Mouse (Mus musculus): ENCODE data around the gene Klhl31. TPM values are rescaled to one million over a fixed set of nuclear protein-coding genes. Genes with fewer than 3 reads are reported as not detected.
A peak's percentile ranks its signal among the peaks of the same experiment; 100 is the strongest.

The Klhl31 gene
- polyA plus RNA-seq, 1 experiment from 2014 or later: 35.8 TPM

- H3K4me1 ChIP-seq: no peaks in the 10 kb centered on the region
- peaks cover 5% of the 10 kb centered on the region for H3K9me3 ChIP-seq
- H3K36me3 ChIP-seq: no peaks in the 10 kb centered on the region
- no peak overlapping the region for H3K4me3 ChIP-seq
- H3K27me3 ChIP-seq (ENCODE audit: insufficient read depth, poor library complexity, severe bottlenecking): no peaks in the 10 kb centered on the region
- peak; percentile 17 for DNase-seq (ENCODE audit: low spot score)
- WGBS: 87% methylated on average over 2 of the region's 2 CpGs
- no peak overlapping the region for H3K27ac ChIP-seq
These were observed 37.7 kb downstream of the Klhl31 start for GRCm38 (mm10) chr9:77673986-77674385.

- Histone ChIP-seq H3K27ac (no peak overlapping the region), H3K36me3 (no peaks in the 10 kb centered on the region), H3K27me3 (ENCODE audit: insufficient read depth, poor library complexity, severe bottlenecking) (no peaks in the 10 kb centered on the region), H3K4me1 (no peaks in the 10 kb centered on the region), H3K9me3 (no peaks in the 10 kb centered on the region), H3K4me3 (no peak overlapping the region)
- no peak for DNase-seq (ENCODE audit: low spot score)
- 79% methylated on average over 4 of the region's 4 CpGs for WGBS
These were observed 48.6 kb downstream of the Klhl31 start for GRCm38 (mm10) chr9:77684938-77685337.

- no peaks in the 10 kb centered on the region for H3K36me3 ChIP-seq
- no peak overlapping the region for H3K27ac ChIP-seq
- no peak for DNase-seq (ENCODE audit: low spot score)
- H3K4me3 ChIP-seq: no peak overlapping the region
- no peaks in the 10 kb centered on the region for H3K4me1 ChIP-seq
- H3K9me3 ChIP-seq: no peaks in the 10 kb centered on the region
- no peaks in the 10 kb centered on the region for H3K27me3 ChIP-seq (ENCODE audit: insufficient read depth, poor library complexity, severe bottlenecking)
- WGBS: 72% methylated on average over 5 of the region's 5 CpGs
These were observed 49.7 kb downstream of the Klhl31 start for GRCm38 (mm10) chr9:77685825-77686500.

GRCm38 (mm10) chr9:77692707-77693106 lies 56.4 kb downstream of the Klhl31 start:
- H3K36me3 ChIP-seq: no peaks in the 10 kb centered on the region
- no peaks in the 10 kb centered on the region for H3K9me3 ChIP-seq
- WGBS: 72% methylated on average over 7 of the region's 7 CpGs
- no peaks in the 10 kb centered on the region for H3K4me1 ChIP-seq
- H3K4me3 ChIP-seq: no peak overlapping the region
- no peak overlapping the region for H3K27ac ChIP-seq
- DNase-seq (ENCODE audit: low spot score): no peak
- no peaks in the 10 kb centered on the region for H3K27me3 ChIP-seq (ENCODE audit: insufficient read depth, poor library complexity, severe bottlenecking)

- 93% methylated on average over 1 of the region's 1 CpGs for WGBS
- DNase-seq (ENCODE audit: low spot score): no peak
- H3K27ac ChIP-seq: no peak overlapping the region
- H3K4me3 ChIP-seq: no peak overlapping the region
- H3K4me1 ChIP-seq: no peaks in the 10 kb centered on the region
- H3K9me3 ChIP-seq: no peaks in the 10 kb centered on the region
- H3K27me3 ChIP-seq (ENCODE audit: insufficient read depth, poor library complexity, severe bottlenecking): no peaks in the 10 kb centered on the region
- no peaks in the 10 kb centered on the region for H3K36me3 ChIP-seq
These were observed 57.1 kb downstream of the Klhl31 start for GRCm38 (mm10) chr9:77693405-77693804.

- Histone ChIP-seq H3K27ac (no peak overlapping the region), H3K4me1 (no peaks in the 10 kb centered on the region), H3K9me3 (no peaks in the 10 kb centered on the region), H3K36me3 (no peaks in the 10 kb centered on the region), H3K27me3 (ENCODE audit: insufficient read depth, poor library complexity, severe bottlenecking) (no peaks in the 10 kb centered on the region), H3K4me3 (no peak overlapping the region)
- DNase-seq (ENCODE audit: low spot score): no peak
- 77% methylated on average over 5 of the region's 5 CpGs for WGBS
These were observed 59.3 kb downstream of the Klhl31 start for GRCm38 (mm10) chr9:77695586-77695985.

- no peaks in the 10 kb centered on the region for H3K36me3 ChIP-seq
- no peak overlapping the region for H3K27ac ChIP-seq
- WGBS: 86% methylated on average over 4 of the region's 4 CpGs
- DNase-seq (ENCODE audit: low spot score): no peak
- H3K4me1 ChIP-seq: no peaks in the 10 kb centered on the region
- H3K4me3 ChIP-seq: no peak overlapping the region
- H3K9me3 ChIP-seq: no peaks in the 10 kb centered on the region
- no peaks in the 10 kb centered on the region for H3K27me3 ChIP-seq (ENCODE audit: insufficient read depth, poor library complexity, severe bottlenecking)
These were observed 67.2 kb downstream of the Klhl31 start for GRCm38 (mm10) chr9:77703476-77703875.

GRCm38 (mm10) chr9:77704108-77704507 lies 67.8 kb downstream of the Klhl31 start:
- no peak for DNase-seq (ENCODE audit: low spot score)
- WGBS: 79% methylated on average over 4 of the region's 4 CpGs
- H3K27ac ChIP-seq: no peak overlapping the region
- H3K4me1 ChIP-seq: no peaks in the 10 kb centered on the region
- no peaks in the 10 kb centered on the region for H3K9me3 ChIP-seq
- no peak overlapping the region for H3K4me3 ChIP-seq
- no peaks in the 10 kb centered on the region for H3K27me3 ChIP-seq (ENCODE audit: insufficient read depth, poor library complexity, severe bottlenecking)
- no peaks in the 10 kb centered on the region for H3K36me3 ChIP-seq

GRCm38 (mm10) chr9:77706515-77706914 lies 70.2 kb downstream of the Klhl31 start:
- Histone ChIP-seq H3K9me3 (no peaks in the 10 kb centered on the region), H3K27ac (no peak overlapping the region), H3K36me3 (no peaks in the 10 kb centered on the region), H3K4me1 (no peaks in the 10 kb centered on the region), H3K4me3 (no peak overlapping the region), H3K27me3 (ENCODE audit: insufficient read depth, poor library complexity, severe bottlenecking) (no peaks in the 10 kb centered on the region)
- DNase-seq (ENCODE audit: low spot score): no peak
- 74% methylated on average over 6 of the region's 6 CpGs for WGBS

- no peak overlapping the region for H3K27ac ChIP-seq
- no peaks in the 10 kb centered on the region for H3K4me1 ChIP-seq
- no peak for DNase-seq (ENCODE audit: low spot score)
- WGBS: 83% methylated on average over 9 of the region's 9 CpGs
- no peaks in the 10 kb centered on the region for H3K27me3 ChIP-seq (ENCODE audit: insufficient read depth, poor library complexity, severe bottlenecking)
- H3K9me3 ChIP-seq: no peaks in the 10 kb centered on the region
- no peak overlapping the region for H3K4me3 ChIP-seq
- no peaks in the 10 kb centered on the region for H3K36me3 ChIP-seq
These were observed 71.3 kb downstream of the Klhl31 start for GRCm38 (mm10) chr9:77707433-77708139.

GRCm38 (mm10) chr9:77708950-77709349 lies 72.7 kb downstream of the Klhl31 start:
- Histone ChIP-seq H3K27me3 (ENCODE audit: insufficient read depth, poor library complexity, severe bottlenecking) (no peaks in the 10 kb centered on the region), H3K4me3 (no peak overlapping the region), H3K9me3 (no peaks in the 10 kb centered on the region), H3K36me3 (no peaks in the 10 kb centered on the region), H3K4me1 (no peaks in the 10 kb centered on the region), H3K27ac (no peak overlapping the region)
- 80% methylated on average over 5 of the region's 5 CpGs for WGBS
- no peak for DNase-seq (ENCODE audit: low spot score)
